Mouse (Mus musculus) kidney, embryonic 16.5 days (tissue): ENCODE measurements around the gene Dync1li1. TPM values are rescaled to one million over a fixed set of nuclear protein-coding genes. Genes with fewer than 3 reads are reported as not detected.

Source experiments
- polyA plus RNA-seq: library from polyadenylated mRNA; unstranded; fragments of >200 nt; fragmentation: Nextera tagmentation; extraction: Ambion mirVana; gene quantifications from 2 replicates; pipeline ENCODE4 v1.2.1, GENCODE M21; 2015

The Dync1li1 gene
- polyA plus RNA-seq, 1 experiment from 2014 or later = 45.7 TPM

Other genes starting within 250 kb of the Dync1li1 start
- gene Ccr4, start 183.9 kb upstream of the Dync1li1 start, polyA plus RNA-seq = 0.49 and 1.4 TPM in 2 replicates
- gene C130032M10Rik, start 173.1 kb upstream of the Dync1li1 start, polyA plus RNA-seq = 0.22 and 0.36 TPM in 2 replicates
- gene Trim71, start 124.4 kb upstream of the Dync1li1 start, polyA plus RNA-seq = 0.69 and 0.89 TPM in 2 replicates
- 73.9 and 74.3 TPM in 2 replicates for gene Cnot10, start 48.6 kb upstream of the Dync1li1 start, polyA plus RNA-seq
- 67.0 and 73.5 TPM in 2 replicates for gene Cmtm6, start 42.3 kb downstream of the Dync1li1 start, polyA plus RNA-seq
- 111 and 117 TPM in 2 replicates for gene Cmtm7, start 93.1 kb downstream of the Dync1li1 start, polyA plus RNA-seq
- 39.6 and 42.2 TPM in 2 replicates for gene Cmtm8, start 155.4 kb downstream of the Dync1li1 start, polyA plus RNA-seq
- gene Gpd1l, start 245.2 kb downstream of the Dync1li1 start, polyA plus RNA-seq = 20.8 and 22.9 TPM in 2 replicates